10 mouse cellular contexts compared by ENCODE assay signal in genomic region chr1:194945382-194945781, GRCm38 (mm10). TPM values are rescaled to one million over a fixed set of nuclear protein-coding genes. Genes with fewer than 3 reads are reported as not detected.
A peak's percentile ranks its signal among the peaks of the same experiment; 100 is the strongest.
DNase-seq lines count a peak whose midpoint lies in the region; ATAC-seq and TF ChIP-seq lines count a peak whose summit lies in the region.
"Had no signal": no experiment of that assay in that cellular context is flagged by ENCODE, and none has a peak within 500 bp of the region (broad histone marks: within the 10 kb centered on the region; RNA-seq: fewer than 3 reads in every experiment).

No protein-coding gene starts in this region.

- H3K36me3 ChIP-seq in heart, embryonic 10.5 days = no peaks in the 10 kb centered on the region
- H3K36me3 ChIP-seq in liver, postnatal 0 days (replicated peaks; ENCODE audit: insufficient read depth, low read length) = no peaks in the 10 kb centered on the region
- no peaks in the 10 kb centered on the region for H3K36me3 ChIP-seq in forebrain, embryonic 10.5 days (replicated peaks)
- H3K36me3 ChIP-seq: liver, embryonic 15.5 days; neural tube, embryonic 15.5 days had no signal

- no peak overlapping the region for H3K4me3 ChIP-seq in heart, embryonic 10.5 days
- no peak overlapping the region for H3K4me3 ChIP-seq in liver, postnatal 0 days (ENCODE audit: low read depth, low read length)
- no peak overlapping the region for H3K4me3 ChIP-seq in forebrain, embryonic 10.5 days
- H3K4me3 ChIP-seq: liver, embryonic 15.5 days; neural tube, embryonic 15.5 days had no signal

- intact Hi-C loops in heart, postnatal 25 days (cut with DNase I) = no loop called here

- H3K27me3 ChIP-seq in heart, embryonic 10.5 days (ENCODE audit: insufficient read depth, poor library complexity, severe bottlenecking) = no peaks in the 10 kb centered on the region
- no peaks in the 10 kb centered on the region for H3K27me3 ChIP-seq in liver, postnatal 0 days (ENCODE audit: insufficient read depth, low read length)
- peaks cover 1% of the 10 kb centered on the region; the same call in 1 of the 2 replicates for H3K27me3 ChIP-seq in forebrain, embryonic 10.5 days (ENCODE audit: poor library complexity, severe bottlenecking)
- H3K27me3 ChIP-seq: liver, embryonic 15.5 days; neural tube, embryonic 15.5 days had no signal

- no peak for TF ChIP-seq CTCF in liver, postnatal 0 days (IDR thresholded peaks at IDR 0.05; ENCODE audit: low read depth)

- ATAC-seq in liver, postnatal 0 days = no peak

- H3K9me3 ChIP-seq in heart, embryonic 10.5 days = no peaks in the 10 kb centered on the region
- no peaks in the 10 kb centered on the region for H3K9me3 ChIP-seq in liver, postnatal 0 days (ENCODE audit: low read length)
- H3K9me3 ChIP-seq in forebrain, embryonic 10.5 days = no peaks in the 10 kb centered on the region
- H3K9me3 ChIP-seq: liver, embryonic 15.5 days; neural tube, embryonic 15.5 days had no signal

- H3K4me2 ChIP-seq in liver, postnatal 0 days (ENCODE audit: low read depth, low read length) = no peak overlapping the region
- H3K4me2 ChIP-seq: liver, embryonic 15.5 days; neural tube, embryonic 15.5 days had no signal

- WGBS in heart, embryonic 10.5 days = 56% methylated on average over 2 of the region's 2 CpGs
- 73% methylated on average over 2 of the region's 2 CpGs for WGBS in liver, postnatal 0 days (ENCODE audit: insufficient replicate concordance)
- 60% methylated on average over 2 of the region's 2 CpGs for WGBS in forebrain, embryonic 10.5 days

- H3K9ac ChIP-seq in liver, postnatal 0 days (replicated peaks) = no peak overlapping the region
- H3K9ac ChIP-seq: liver, embryonic 15.5 days; neural tube, embryonic 15.5 days had no signal

- TF ChIP-seq EP300 in liver, postnatal 0 days (IDR thresholded peaks at IDR 0.05; ENCODE audit: low read depth) = no peak

- H3K4me1 ChIP-seq in heart, embryonic 10.5 days = 0 out of 2 replicates have a peak, but pooled peaks cover 5% of the 10 kb centered on the region
- H3K4me1 ChIP-seq in liver, postnatal 0 days (ENCODE audit: insufficient read depth) = no peaks in the 10 kb centered on the region
- no peaks in the 10 kb centered on the region for H3K4me1 ChIP-seq in forebrain, embryonic 10.5 days
- H3K4me1 ChIP-seq: liver, embryonic 15.5 days; neural tube, embryonic 15.5 days had no signal

- H3K27ac ChIP-seq in heart, embryonic 10.5 days = no peak overlapping the region; the same call in 1 of the 2 replicates
- H3K27ac ChIP-seq in liver, postnatal 0 days (ENCODE audit: low read depth) = no peak overlapping the region
- no peak overlapping the region for H3K27ac ChIP-seq in forebrain, embryonic 10.5 days
- H3K27ac ChIP-seq: liver, embryonic 15.5 days; neural tube, embryonic 15.5 days had no signal

- peak; percentile 99 for DNase-seq in heart, adult 11 months
- DNase-seq in heart, embryonic 10.5 days (ENCODE audit: low spot score) = no peak
- DNase-seq in urinary bladder, postnatal 25 days (ENCODE audit: low spot score) = peak; percentile 21
- DNase-seq in urinary bladder, postnatal 10 days (ENCODE audit: low spot score) = no peak
- DNase-seq in heart, postnatal 25 days (ENCODE audit: low spot score) = peak; percentile 81
- peak; percentile 40 for DNase-seq in telencephalon, adult 2 months (ENCODE audit: low read depth, low spot score)
- DNase-seq in liver, postnatal 0 days = no peak
- DNase-seq in forebrain, embryonic 10.5 days (ENCODE audit: extremely low spot score, low spot score) = no peak

RNA-seq across cellular contexts. Expression of gene Cd34, which starts 6.8 kb away (rescaled TPM):
- 59.9 and 62.6 TPM in 2 replicates for polyA plus RNA-seq in heart, embryonic 10.5 days (2016; fragmentation: Nextera tagmentation; extraction: Ambion mirVana)
- total RNA-seq in heart, postnatal 25 days (2021) = 100 to 1,000 TPM in 1 of 2 experiments, 10 to 100 TPM in 1; 97.4 to 128 TPM
- 6.4 and 6.5 TPM in 2 replicates for polyA plus RNA-seq in liver, postnatal 0 days (2015; fragmentation: Nextera tagmentation; extraction: Ambion mirVana)
- 57.8 and 60.0 TPM in 2 replicates for polyA plus RNA-seq in forebrain, embryonic 10.5 days (2016; fragmentation: Nextera tagmentation; extraction: Ambion mirVana)

Comparison
In these comparisons a context has a peak if more than half of its experiments do, and no peak if none do; other contexts are left out.
1. DNase-seq: peak in heart, adult 11 months (single experiment), urinary bladder, postnatal 25 days (single experiment), heart, postnatal 25 days (single experiment) and telencephalon, adult 2 months (single experiment); none in heart, embryonic 10.5 days (single experiment), urinary bladder, postnatal 10 days (single experiment), liver, postnatal 0 days (single experiment) and forebrain, embryonic 10.5 days (single experiment).